17 mouse cellular contexts compared by ENCODE assay signal in the genomic region with DNA sequence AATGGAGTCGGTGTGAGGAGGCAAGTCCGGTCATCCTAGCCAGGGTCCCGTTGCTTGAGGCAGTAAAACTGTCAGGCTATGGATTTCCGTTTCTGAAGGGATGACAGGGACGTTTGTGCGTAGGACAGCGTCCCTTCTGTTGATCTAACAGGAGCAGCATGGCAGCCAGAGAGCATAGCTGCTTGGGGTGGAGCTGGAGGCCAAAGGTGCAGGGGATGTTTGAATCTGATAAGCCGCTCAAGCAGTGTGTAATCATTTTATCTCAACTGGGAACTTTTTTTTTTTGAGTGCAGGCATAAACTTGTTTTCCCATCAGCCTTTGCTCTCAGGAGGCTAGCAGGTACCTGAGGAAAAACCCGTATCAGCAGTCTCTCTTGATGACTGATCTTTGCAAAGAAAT.
DNase-seq lines count a peak whose midpoint lies in the region; ATAC-seq and TF ChIP-seq lines count a peak whose summit lies in the region.
"Had no signal": no experiment of that assay in that cellular context is flagged by ENCODE, and none has a peak within 500 bp of the region (broad histone marks: within the 10 kb centered on the region; RNA-seq: fewer than 3 reads in every experiment).

No protein-coding gene starts in this region.

- intact Hi-C loops in heart, adult 2 months (cut with DNase I) = loop anchor here (2.0 to 5.0 kb wide), 3 partner anchors 35 to 141 kb away; no protein-coding TSS in a partner anchor

- H3K79me2 ChIP-seq in heart, adult 2 months (replicated peaks; ENCODE audit: control insufficient read depth, insufficient read depth, low read length) = peaks cover 4% of the 10 kb centered on the region; the same call in 1 of the 2 replicates

- H3K4me2 ChIP-seq in stomach, embryonic 16.5 days (ENCODE audit: low read depth, low read length) = peak overlapping the region; percentile 9; the same call in 1 of the 2 replicates
- no peak overlapping the region for H3K4me2 ChIP-seq in forebrain, postnatal 0 days (ENCODE audit: low read depth)
- H3K4me2 ChIP-seq: hindbrain, embryonic 14.5 days; limb, embryonic 13.5 days; midbrain, embryonic 12.5 days had no signal

- H3K4me3 ChIP-seq in heart, adult 2 months = no peak overlapping the region
- no peak overlapping the region for H3K4me3 ChIP-seq in spleen, adult 2 months (ENCODE audit: extremely low read depth, insufficient read depth, insufficient read length)
- no peak overlapping the region for H3K4me3 ChIP-seq in stomach, embryonic 16.5 days (replicated peaks; ENCODE audit: low read length)
- no peak overlapping the region for H3K4me3 ChIP-seq in forebrain, postnatal 0 days (ENCODE audit: low read depth, low read length)
- H3K4me3 ChIP-seq: layer of hippocampus, adult 2 months; limb, embryonic 13.5 days; midbrain, embryonic 12.5 days had no signal

- H3K36me3 ChIP-seq in heart, adult 2 months (ENCODE audit: control insufficient read depth, insufficient read depth, low read length) = peaks cover 68% of the 10 kb centered on the region
- peaks cover 68% of the 10 kb centered on the region for H3K36me3 ChIP-seq in spleen, adult 2 months (ENCODE audit: control insufficient read depth, insufficient read depth, low read length)
- no peaks in the 10 kb centered on the region for H3K36me3 ChIP-seq in stomach, embryonic 16.5 days (ENCODE audit: control insufficient read depth, insufficient read depth, low read length)
- H3K36me3 ChIP-seq in forebrain, postnatal 0 days (ENCODE audit: insufficient read depth) = no peaks in the 10 kb centered on the region
- H3K36me3 ChIP-seq: midbrain, embryonic 12.5 days had no signal

- H3K27me3 ChIP-seq in heart, adult 2 months (ENCODE audit: control insufficient read depth, insufficient read depth, low read length) = no peaks in the 10 kb centered on the region
- H3K27me3 ChIP-seq in spleen, adult 2 months (ENCODE audit: control insufficient read depth, insufficient read depth, low read length) = no peaks in the 10 kb centered on the region
- no peaks in the 10 kb centered on the region for H3K27me3 ChIP-seq in stomach, embryonic 16.5 days (ENCODE audit: control insufficient read depth, insufficient read depth, low read length)
- H3K27me3 ChIP-seq in forebrain, postnatal 0 days (ENCODE audit: insufficient read depth, low read length) = no peaks in the 10 kb centered on the region
- H3K27me3 ChIP-seq: limb, embryonic 13.5 days had no signal

- 57% methylated on average over 9 of the region's 9 CpGs for WGBS in heart, adult 2 months
- 63% methylated on average over 9 of the region's 9 CpGs for WGBS in spleen, adult 2 months
- WGBS in stomach, embryonic 16.5 days = 46% methylated on average over 9 of the region's 9 CpGs
- WGBS in forebrain, postnatal 0 days = 69% methylated on average over 9 of the region's 9 CpGs

- 0 out of 2 replicates have a peak, but pooled peaks have one; percentile 12 for TF ChIP-seq EP300 in heart, adult 2 months (IDR thresholded peaks at IDR 0.05; ENCODE audit: insufficient read depth, low read depth, low read length)

- no peak overlapping the region for H3K9ac ChIP-seq in heart, adult 2 months (ENCODE audit: low read depth, low read length)
- no peak overlapping the region for H3K9ac ChIP-seq in stomach, embryonic 16.5 days (ENCODE audit: low read length)
- H3K9ac ChIP-seq in forebrain, postnatal 0 days = no peak overlapping the region
- H3K9ac ChIP-seq: hindbrain, embryonic 14.5 days; limb, embryonic 13.5 days; midbrain, embryonic 12.5 days had no signal

- peak overlapping the region; percentile 70 for H3K27ac ChIP-seq in heart, adult 2 months
- H3K27ac ChIP-seq in spleen, adult 2 months (ENCODE audit: insufficient read depth, low read length) = peak overlapping the region; percentile 83
- no peak overlapping the region for H3K27ac ChIP-seq in stomach, embryonic 16.5 days (ENCODE audit: low read length)
- H3K27ac ChIP-seq in forebrain, postnatal 0 days (ENCODE audit: low read depth, low read length) = no peak overlapping the region
- H3K27ac ChIP-seq: hindbrain, embryonic 14.5 days; layer of hippocampus, adult 2 months; limb, embryonic 13.5 days; midbrain, embryonic 12.5 days had no signal

- DNase-seq in heart, adult 2 months = no peak
- DNase-seq in heart, adult 8-10 months (ENCODE audit: low spot score) = no peak
- no peak for DNase-seq in spleen, adult 2 months (ENCODE audit: low read depth in 1 of 2, low spot score in 2 of 2)
- DNase-seq in spleen, adult 12 weeks (ENCODE audit: low spot score) = no peak
- DNase-seq in forebrain, postnatal 0 days = no peak
- no peak for DNase-seq in urinary bladder, adult 2 months (ENCODE audit: low spot score)
- DNase-seq: adrenal gland, postnatal 10 days; cerebellum, adult 2 months; heart, adult 18-20 months; kidney, adult 9 months; right cerebral cortex, adult 18-20 months had no signal

- TF ChIP-seq POLR2A in heart, adult 2 months (IDR thresholded peaks at IDR 0.05; ENCODE audit: insufficient read depth, low read depth, low read length) = no peak
- no peak for TF ChIP-seq POLR2A in spleen, adult 2 months (IDR thresholded peaks at IDR 0.05; ENCODE audit: low read depth, low read length)

- peaks cover 30% of the 10 kb centered on the region for H3K4me1 ChIP-seq in heart, adult 2 months (ENCODE audit: control insufficient read depth, insufficient read depth, low read length)
- peaks cover 44% of the 10 kb centered on the region for H3K4me1 ChIP-seq in spleen, adult 2 months (ENCODE audit: control insufficient read depth, insufficient read depth, insufficient read length)
- no peaks in the 10 kb centered on the region for H3K4me1 ChIP-seq in stomach, embryonic 16.5 days (ENCODE audit: control insufficient read depth, insufficient read depth, low read length)
- no peaks in the 10 kb centered on the region for H3K4me1 ChIP-seq in forebrain, postnatal 0 days (ENCODE audit: insufficient read depth)
- H3K4me1 ChIP-seq: midbrain, embryonic 12.5 days had no signal

- TF ChIP-seq CTCF in heart, adult 2 months (IDR thresholded peaks at IDR 0.05) = no peak
- TF ChIP-seq CTCF in spleen, adult 2 months (IDR thresholded peaks at IDR 0.05; ENCODE audit: extremely low read depth, insufficient read depth, insufficient read length, insufficient replicate concordance) = no peak
- TF ChIP-seq CTCF in forebrain, postnatal 0 days (IDR thresholded peaks at IDR 0.05; ENCODE audit: low read depth) = no peak

- peak; percentile 55 for ATAC-seq in inflammation-experienced regulatory T-cells, adult 6 months
- 0 out of 2 replicates have a peak, but pooled peaks have one; percentile 10 for ATAC-seq in stomach, embryonic 16.5 days (ENCODE audit: insufficient read depth, low FRiP score)
- no peak for ATAC-seq in forebrain, postnatal 0 days

- H3K9me3 ChIP-seq in stomach, embryonic 16.5 days (replicated peaks; ENCODE audit: control insufficient read depth, low read length) = no peaks in the 10 kb centered on the region
- no peaks in the 10 kb centered on the region for H3K9me3 ChIP-seq in forebrain, postnatal 0 days (ENCODE audit: low read length)
- H3K9me3 ChIP-seq: midbrain, embryonic 12.5 days had no signal

Comparison
In these comparisons a context has a peak if more than half of its experiments do, and no peak if none do; other contexts are left out.
1. H3K27ac ChIP-seq: peak in heart, adult 2 months (single experiment) and spleen, adult 2 months (single experiment); none in stomach, embryonic 16.5 days (single experiment) and forebrain, postnatal 0 days (single experiment).